Mouse (Mus musculus) liver, postnatal 0 days (tissue): ENCODE measurements around the gene Agap1. TPM values are rescaled to one million over a fixed set of nuclear protein-coding genes. Genes with fewer than 3 reads are reported as not detected.

Source experiments
- ATAC-seq: fragments of 200-750 bp; cut with Nextera tagmentation; 2 replicates; pipeline ENCODE4 v1.8.0; 2017; ENCODE audit warnings: mild to moderate bottlenecking, moderate library complexity
- DNase-seq: peaks from one replicate; pipeline ENCODE4 v3.0.0-alpha.2; 2016
- H3K27ac ChIP-seq: fragments of 300-500 bp; sonication (generic); 2 replicates; pipeline ENCODE4 v1.5.1; 2014; ENCODE audit warnings: antibody characterized with exemption, moderate library complexity, mild to moderate bottlenecking, low read depth
- H3K27me3 ChIP-seq: fragments of 300-500 bp; sonication (generic); 2 replicates; pipeline ENCODE4 v1.6.1; 2014; ENCODE audit warnings: low read length, control low read depth, mixed read lengths; ENCODE audit not compliant: insufficient read depth
- H3K36me3 ChIP-seq: fragments of 300-500 bp; sonication (generic); replicated peaks from 2 replicates; pipeline ENCODE4 v1.6.1; 2014; ENCODE audit warnings: mild to moderate bottlenecking, control low read depth, low read length, moderate library complexity, mixed read lengths; ENCODE audit not compliant: insufficient read depth
- H3K4me1 ChIP-seq: fragments of 300-500 bp; sonication (generic); 2 replicates; pipeline ENCODE4 v1.6.1; 2014; ENCODE audit warnings: antibody characterized with exemption, mild to moderate bottlenecking, control low read depth; ENCODE audit not compliant: insufficient read depth
- H3K4me2 ChIP-seq: fragments of 300-500 bp; sonication (generic); 2 replicates; pipeline ENCODE4 v1.6.1; 2014; ENCODE audit warnings: low read depth, mild to moderate bottlenecking, low read length, moderate library complexity, mixed read lengths
- H3K4me3 ChIP-seq: fragments of 300-500 bp; sonication (generic); 2 replicates; pipeline ENCODE4 v1.5.1; 2014; ENCODE audit warnings: low read depth, low read length
- H3K9ac ChIP-seq: fragments of 300-500 bp; sonication (generic); replicated peaks from 2 replicates; pipeline ENCODE4 v1.6.1; 2014; ENCODE audit warnings: mild to moderate bottlenecking, moderate library complexity
- H3K9me3 ChIP-seq: fragments of 300-500 bp; sonication (generic); 2 replicates; pipeline ENCODE4 v1.6.1; 2016; ENCODE audit warnings: mild to moderate bottlenecking, control low read depth, low read length, mixed read lengths
- CTCF ChIP-seq: sonication (generic); IDR thresholded peaks from 2 replicates; pipeline ENCODE4 v1.5.1; 2016; ENCODE audit warnings: antibody characterized with exemption, low read depth
- EP300 ChIP-seq: IDR thresholded peaks from 2 replicates; pipeline ENCODE4 v1.6.1; 2016; ENCODE audit warnings: antibody characterized with exemption, low read depth, mild to moderate bottlenecking
- WGBS: fragments of 180-500 bp; shearing (Covaris S2); extraction: QIAGEN DNeasy Blood & Tissue Kit; methylation state at CpG from one replicate; pipeline ENCODE4 v1.1.7; 2014; ENCODE audit not compliant: insufficient replicate concordance; 5-methylcytosine and 5-hydroxymethylcytosine counted together
- polyA plus RNA-seq: library from polyadenylated mRNA; unstranded; fragments of >200 nt; fragmentation: Nextera tagmentation; extraction: Ambion mirVana; gene quantifications from 2 replicates; pipeline ENCODE4 v1.2.1, GENCODE M21; 2015

Gene Agap1
- polyA plus RNA-seq, 1 experiment from 2014 or later: 1.0 TPM

DNA sequence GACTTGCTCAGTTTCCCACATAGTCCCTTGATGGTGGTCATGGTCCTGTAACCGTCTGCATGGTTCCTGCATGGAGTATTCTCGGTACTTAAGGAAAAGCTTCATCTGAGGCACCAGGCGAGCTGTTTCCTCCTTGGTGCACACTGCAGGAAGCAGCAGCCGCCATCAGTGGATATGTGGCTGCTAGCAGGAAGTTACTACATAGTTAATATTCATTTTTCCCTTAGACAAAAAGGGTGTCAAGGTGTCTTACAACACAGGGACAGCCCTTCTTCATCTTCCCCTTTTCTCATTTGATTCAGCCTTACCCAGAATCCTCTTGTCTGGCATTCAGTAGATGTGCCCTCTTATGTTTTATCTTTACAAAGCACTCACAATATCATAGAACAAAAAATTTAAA is 206.2 kb downstream of the Agap1 start:
- TF ChIP-seq EP300: no peak
- TF ChIP-seq CTCF: no peak
- 46% methylated on average over 4 of the region's 4 CpGs for WGBS
- no peak for ATAC-seq
- DNase-seq: no peak
- H3K27me3 ChIP-seq: no peaks in the 10 kb centered on the region
- no peaks in the 10 kb centered on the region for H3K4me1 ChIP-seq
- no peak overlapping the region for H3K4me3 ChIP-seq
- H3K27ac ChIP-seq: no peak overlapping the region
- peaks cover 4% of the 10 kb centered on the region; the same call in 1 of the 2 replicates for H3K36me3 ChIP-seq
- H3K9ac ChIP-seq: no peak overlapping the region
- H3K4me2 ChIP-seq: no peak overlapping the region
- H3K9me3 ChIP-seq: no peaks in the 10 kb centered on the region

DNA sequence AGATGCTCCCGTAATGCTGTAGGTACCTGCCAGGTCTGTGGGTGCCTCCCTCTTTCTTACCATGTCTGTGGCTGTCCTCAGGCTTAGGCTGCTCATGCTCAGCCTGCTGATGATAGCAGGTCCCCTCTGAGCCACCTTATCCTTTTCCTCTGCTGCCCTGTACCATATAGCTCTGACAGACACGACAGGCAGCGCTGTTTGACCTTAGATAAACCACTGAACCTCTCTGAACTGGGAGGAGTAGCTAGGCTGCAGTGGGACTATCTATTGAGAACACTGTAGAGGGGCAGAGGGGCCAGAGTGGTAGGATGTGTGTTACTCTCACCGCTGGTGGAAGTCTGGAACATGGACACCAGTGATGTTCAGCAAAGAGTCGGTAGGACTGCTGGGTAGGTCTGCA is 211.5 kb downstream of the Agap1 start:
- no peaks in the 10 kb centered on the region for H3K27me3 ChIP-seq
- H3K4me2 ChIP-seq: no peak overlapping the region
- TF ChIP-seq EP300 (no peak), CTCF (no peak)
- no peak for DNase-seq
- H3K27ac ChIP-seq: no peak overlapping the region
- no peak for ATAC-seq
- 68% methylated on average over 5 of the region's 5 CpGs for WGBS
- peaks cover 13% of the 10 kb centered on the region; the same call in 1 of the 2 replicates for H3K36me3 ChIP-seq
- no peak overlapping the region for H3K4me3 ChIP-seq
- H3K4me1 ChIP-seq: no peaks in the 10 kb centered on the region
- H3K9me3 ChIP-seq: no peaks in the 10 kb centered on the region
- no peak overlapping the region for H3K9ac ChIP-seq

DNA sequence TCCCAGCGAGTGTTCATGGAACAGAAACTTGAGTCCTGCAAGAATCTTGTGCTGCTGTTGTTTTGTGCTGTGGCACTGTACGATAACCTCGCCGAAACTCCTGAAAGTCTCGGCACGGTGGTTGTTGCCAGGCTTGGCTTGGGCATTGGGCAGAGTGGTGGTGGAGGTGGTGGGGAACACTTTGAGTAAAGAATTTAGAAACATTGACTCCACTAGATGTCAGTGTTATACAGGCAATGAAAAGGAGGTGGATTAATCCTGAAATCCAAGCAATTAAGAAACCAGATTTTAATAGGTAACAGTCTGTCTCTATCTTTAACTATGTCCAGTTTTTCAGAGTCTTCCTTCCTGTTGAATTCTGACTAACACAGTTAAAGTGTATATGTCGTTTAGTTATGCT is 212.8 kb downstream of the Agap1 start:
- no peak overlapping the region for H3K4me2 ChIP-seq
- DNase-seq (no peak), ATAC-seq (no peak)
- WGBS: 75% methylated on average over 7 of the region's 7 CpGs
- peaks cover 23% of the 10 kb centered on the region for H3K36me3 ChIP-seq
- H3K4me3 ChIP-seq: no peak overlapping the region
- no peaks in the 10 kb centered on the region for H3K9me3 ChIP-seq
- TF ChIP-seq CTCF (peak; percentile 23), EP300 (no peak)
- H3K27ac ChIP-seq: no peak overlapping the region
- H3K9ac ChIP-seq: no peak overlapping the region
- no peaks in the 10 kb centered on the region for H3K4me1 ChIP-seq
- H3K27me3 ChIP-seq: no peaks in the 10 kb centered on the region

DNA sequence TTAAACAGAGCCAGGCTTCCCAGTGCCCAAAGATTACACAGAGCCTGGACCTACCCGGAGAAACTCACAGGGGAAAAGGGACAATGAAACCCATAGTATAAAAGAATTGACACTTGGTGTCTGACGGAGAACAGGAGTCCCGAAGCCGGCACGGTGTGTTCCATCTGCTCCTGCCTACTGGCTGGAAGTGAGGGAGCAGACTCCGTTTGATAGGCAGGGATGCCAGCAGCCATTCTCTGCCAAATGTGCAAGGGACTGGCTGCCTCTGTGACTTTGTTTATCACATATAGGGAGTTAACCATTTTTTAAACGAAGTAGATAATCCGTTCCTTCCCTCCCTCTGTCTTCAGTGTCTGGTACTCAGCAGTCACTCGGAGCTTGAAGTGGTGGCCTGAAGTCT is 214.0 kb downstream of the Agap1 start:
- ATAC-seq (no peak), DNase-seq (no peak)
- 88% methylated on average over 9 of the region's 9 CpGs for WGBS
- H3K9me3 ChIP-seq: no peaks in the 10 kb centered on the region
- H3K27me3 ChIP-seq: no peaks in the 10 kb centered on the region
- H3K4me1 ChIP-seq: no peaks in the 10 kb centered on the region
- H3K36me3 ChIP-seq: peaks cover 33% of the 10 kb centered on the region
- H3K4me2 ChIP-seq: no peak overlapping the region
- H3K27ac ChIP-seq: no peak overlapping the region
- no peak overlapping the region for H3K9ac ChIP-seq
- no peak overlapping the region for H3K4me3 ChIP-seq
- no peak for TF ChIP-seq CTCF
- TF ChIP-seq EP300: no peak

DNA sequence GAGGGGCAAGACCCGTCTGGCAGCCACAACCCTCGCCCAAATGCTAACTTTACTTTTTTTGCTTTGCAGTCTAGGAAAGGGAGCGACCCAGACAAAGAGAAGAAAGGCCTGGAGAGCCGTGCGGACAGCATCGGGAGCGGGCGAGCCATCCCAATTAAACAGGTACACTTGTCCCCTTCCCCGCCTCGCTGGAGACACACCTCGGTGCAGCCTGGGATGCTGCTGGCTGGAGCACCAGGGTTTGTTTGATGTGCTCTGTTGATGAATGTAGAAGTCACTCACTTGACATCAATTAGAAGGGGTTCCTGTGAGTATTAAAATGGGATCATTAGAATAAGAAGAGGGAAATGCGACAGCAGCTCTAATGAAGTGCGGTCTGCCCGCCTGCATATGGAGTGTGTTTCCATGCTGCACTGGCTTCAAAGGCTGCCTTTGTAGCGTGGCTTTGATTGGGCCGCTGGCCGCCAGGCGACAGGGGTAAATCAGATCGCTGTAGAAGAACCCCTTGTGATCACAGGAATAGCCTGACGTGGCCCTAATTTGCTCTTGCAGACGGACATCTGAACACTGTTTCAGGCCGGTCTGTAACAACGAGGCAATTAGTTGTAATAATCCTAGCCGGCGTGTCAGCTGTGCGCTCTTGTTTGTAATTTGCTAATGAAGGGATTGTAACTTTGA is 216.6 kb downstream of the Agap1 start:
- TF ChIP-seq EP300 (no peak), CTCF (no peak)
- Histone ChIP-seq H3K4me2 (no peak overlapping the region), H3K9ac (no peak overlapping the region), H3K27me3 (no peaks in the 10 kb centered on the region), H3K9me3 (no peaks in the 10 kb centered on the region), H3K36me3 (peaks cover 27% of the 10 kb centered on the region), H3K27ac (no peak overlapping the region), H3K4me1 (no peaks in the 10 kb centered on the region), H3K4me3 (no peak overlapping the region)
- ATAC-seq: no peak
- WGBS: 88% methylated on average over 26 of the region's 26 CpGs
- DNase-seq: no peak

DNA sequence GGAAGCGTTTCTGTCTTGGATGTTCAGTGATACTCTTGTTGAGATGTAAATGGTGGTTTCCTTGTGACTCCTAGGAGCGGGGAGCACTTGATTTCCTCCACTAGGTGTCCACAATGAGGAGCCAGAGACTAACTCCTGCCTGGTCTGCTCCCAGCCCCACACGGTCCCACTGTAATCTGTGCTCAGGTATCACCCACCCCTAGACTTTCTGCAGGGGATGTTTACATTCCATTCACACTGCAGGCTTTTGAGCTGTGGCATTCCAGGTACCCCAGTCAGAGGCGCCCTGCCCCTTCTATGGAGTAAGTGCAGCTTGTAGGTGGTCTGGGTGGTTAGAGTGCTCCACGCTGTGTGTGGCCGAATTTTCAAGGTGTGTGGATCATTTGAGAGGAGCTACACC is 218.5 kb downstream of the Agap1 start:
- 81% methylated on average over 6 of the region's 6 CpGs for WGBS
- Histone ChIP-seq H3K4me1 (no peaks in the 10 kb centered on the region), H3K4me2 (no peak overlapping the region), H3K27me3 (no peaks in the 10 kb centered on the region), H3K36me3 (peaks cover 26% of the 10 kb centered on the region), H3K4me3 (no peak overlapping the region), H3K9me3 (no peaks in the 10 kb centered on the region), H3K27ac (no peak overlapping the region), H3K9ac (no peak overlapping the region)
- no peak for DNase-seq
- no peak for ATAC-seq
- TF ChIP-seq CTCF: no peak
- TF ChIP-seq EP300: no peak

DNA sequence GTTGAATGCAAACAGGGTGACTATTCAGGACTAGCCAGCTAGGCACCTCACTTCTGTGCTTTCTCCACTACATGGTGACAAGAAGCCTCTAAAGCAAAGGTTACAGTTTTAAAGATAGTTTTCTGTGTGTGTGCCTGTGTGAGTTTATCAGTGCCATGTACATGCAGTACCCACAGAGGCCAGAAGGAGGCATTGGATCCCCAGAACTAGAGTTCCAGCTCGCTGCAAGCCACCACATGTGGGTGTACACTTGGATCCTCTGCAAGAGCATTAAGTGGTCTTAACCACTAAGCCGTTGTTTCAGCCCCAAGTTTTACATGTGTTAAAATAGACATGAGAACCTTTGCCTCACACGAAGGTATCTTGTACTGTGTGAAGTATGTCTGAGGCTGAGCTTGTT is 219.1 kb downstream of the Agap1 start:
- peaks cover 24% of the 10 kb centered on the region for H3K36me3 ChIP-seq
- 88% methylated on average over 3 of the region's 3 CpGs for WGBS
- DNase-seq: no peak
- TF ChIP-seq EP300 (no peak), CTCF (peak; percentile 36; the same call in 1 of the 2 replicates)
- no peak overlapping the region for H3K27ac ChIP-seq
- no peak overlapping the region for H3K9ac ChIP-seq
- no peak overlapping the region for H3K4me3 ChIP-seq
- H3K4me2 ChIP-seq: no peak overlapping the region
- no peaks in the 10 kb centered on the region for H3K4me1 ChIP-seq
- ATAC-seq: no peak
- H3K9me3 ChIP-seq: no peaks in the 10 kb centered on the region
- H3K27me3 ChIP-seq: no peaks in the 10 kb centered on the region
